Mouse (Mus musculus) heart, postnatal 25 days (tissue): Measurements from ENCODE around the gene Fgf15. TPM values are rescaled to one million over a fixed set of nuclear protein-coding genes. Genes with fewer than 3 reads are reported as not detected.

Experiments used
- DNase-seq: peaks from one replicate; pipeline ENCODE4 v3.0.0; 2022; ENCODE audit warnings: low spot score
- intact Hi-C: fragments of 180-260 bp; cut with DNase I; formaldehyde crosslinking; loops from one replicate; pipeline ENCODE4 v1.15.1; 2025
- total RNA-seq, 2 experiments: library from RNA; stranded (reverse); gene quantifications; 2 replicates each; pipeline ENCODE4 v1.2.3; 2021

Gene Fgf15
- total RNA-seq, 2 experiments from 2014 or later = not detected

DNA sequence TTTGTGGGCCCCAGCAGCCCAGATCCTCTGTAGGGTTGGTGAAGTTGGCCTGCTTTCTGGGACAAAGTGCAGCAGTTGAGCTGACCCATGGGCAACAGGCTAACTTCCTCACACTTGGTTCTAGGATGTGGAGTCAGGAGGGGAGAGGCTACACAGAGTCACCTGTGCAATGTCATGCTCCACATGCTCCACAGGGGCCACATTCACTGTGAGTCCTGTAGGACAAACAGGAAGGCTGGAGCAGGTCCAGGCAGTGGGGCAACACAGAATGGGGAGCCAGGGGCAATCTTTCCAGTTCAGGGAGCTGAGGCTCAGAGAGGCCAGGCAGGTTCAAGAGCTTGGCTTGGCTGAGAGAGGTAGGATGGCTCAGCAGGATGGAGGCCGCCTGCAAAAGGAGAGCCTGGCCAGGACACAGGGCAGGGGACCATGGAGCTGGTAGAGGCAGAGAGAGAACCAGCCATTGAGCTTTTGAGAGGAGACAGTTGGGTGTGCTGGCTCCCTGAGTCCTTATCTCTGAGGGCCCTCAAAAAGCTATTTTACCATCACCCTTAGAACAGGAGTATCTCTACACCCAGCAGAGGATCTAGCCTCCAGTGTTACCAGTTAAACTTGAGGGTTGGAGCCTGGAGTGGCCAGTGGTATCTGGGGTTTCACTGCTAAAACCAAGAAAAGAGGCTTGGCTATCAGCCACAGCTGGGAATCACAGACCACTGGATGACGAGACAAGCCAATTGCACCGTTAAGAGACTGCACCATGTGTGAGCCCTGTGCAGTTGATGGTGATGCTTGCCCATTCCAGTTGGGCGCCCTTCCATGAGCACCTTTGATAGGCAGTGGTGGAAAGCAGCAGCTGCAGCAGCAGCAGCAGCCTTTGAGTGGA lies 31.9 kb downstream of the Fgf15 start:
- DNase-seq = no peak
- intact Hi-C loops = no loop called here

DNA sequence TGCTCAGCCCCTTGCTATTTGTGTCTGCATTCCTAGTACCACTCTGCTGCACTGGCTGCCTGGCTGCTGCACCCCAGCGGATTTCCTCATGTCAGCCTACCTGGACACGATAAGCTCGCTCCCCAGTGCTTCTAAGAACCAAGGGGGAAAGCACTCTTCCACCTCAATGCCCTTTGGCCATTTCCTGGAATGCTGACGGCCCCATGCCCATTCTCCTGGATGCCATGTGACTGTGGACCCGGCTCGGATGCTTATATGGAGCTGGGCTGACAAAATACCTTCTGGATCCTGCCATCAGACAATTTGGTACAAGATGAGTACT lies 32.5 kb downstream of the Fgf15 start:
- intact Hi-C loops = no loop called here
- DNase-seq = no peak

DNA sequence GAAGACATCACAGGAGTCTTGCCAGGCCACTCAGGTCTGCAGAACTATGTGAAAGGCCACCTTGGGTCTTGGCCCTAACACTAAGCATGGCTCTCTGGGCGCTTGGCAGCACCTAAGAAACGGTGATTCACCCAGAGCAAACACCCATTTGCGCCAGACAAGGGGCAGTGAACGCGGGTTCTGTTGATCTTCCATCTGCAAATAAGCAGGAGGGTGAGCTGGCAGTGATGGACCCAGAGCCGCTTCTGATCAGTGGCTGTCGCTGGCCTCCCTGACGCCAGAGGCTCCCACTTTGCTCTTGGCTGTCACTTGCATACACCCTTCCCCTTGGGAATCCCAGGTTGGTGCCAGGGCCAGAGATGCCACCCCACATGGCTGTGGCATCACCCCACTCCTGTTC lies 33.2 kb downstream of the Fgf15 start:
- intact Hi-C loops = no loop called here
- no peak for DNase-seq

DNA sequence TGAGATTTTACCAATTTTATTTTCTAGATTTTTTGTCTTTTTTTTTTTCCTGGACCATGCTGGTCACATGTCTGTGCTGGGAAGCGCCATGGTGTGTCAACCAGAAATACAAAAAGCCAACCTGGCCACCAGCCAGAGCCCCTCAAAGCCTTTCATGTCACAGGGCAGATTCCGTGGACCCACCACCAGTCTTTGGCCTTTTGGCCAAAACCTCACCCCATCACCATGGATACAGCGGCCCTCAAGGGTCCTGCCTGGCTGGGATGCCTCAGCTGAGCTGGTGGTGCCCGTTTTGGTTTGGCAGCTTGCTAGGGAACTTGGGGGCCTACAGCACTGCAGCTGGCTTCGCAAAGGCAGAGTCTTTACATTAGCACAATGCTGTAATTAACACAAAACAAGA lies 33.6 kb downstream of the Fgf15 start:
- DNase-seq = no peak
- intact Hi-C loops = no loop called here

DNA sequence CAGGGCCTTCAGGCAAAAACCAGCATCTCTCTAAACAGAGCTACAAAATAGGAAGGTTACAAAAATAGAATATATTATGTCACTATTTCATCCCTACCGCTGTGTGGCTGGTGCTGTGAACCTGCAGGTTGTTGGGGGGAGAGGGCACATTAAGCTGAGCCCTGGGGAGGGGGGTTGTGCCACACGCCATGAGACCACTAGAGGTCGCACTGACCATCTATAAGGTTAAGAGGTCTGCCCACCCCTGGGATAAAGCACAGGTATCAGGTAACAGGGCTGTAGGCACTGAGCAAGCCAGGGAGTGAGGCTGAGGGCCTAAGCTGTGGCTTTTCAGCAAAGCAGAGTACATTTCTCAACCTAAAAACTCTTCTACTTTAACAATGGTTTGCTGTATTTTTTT lies 35.4 kb downstream of the Fgf15 start:
- intact Hi-C loops = no loop called here

DNA sequence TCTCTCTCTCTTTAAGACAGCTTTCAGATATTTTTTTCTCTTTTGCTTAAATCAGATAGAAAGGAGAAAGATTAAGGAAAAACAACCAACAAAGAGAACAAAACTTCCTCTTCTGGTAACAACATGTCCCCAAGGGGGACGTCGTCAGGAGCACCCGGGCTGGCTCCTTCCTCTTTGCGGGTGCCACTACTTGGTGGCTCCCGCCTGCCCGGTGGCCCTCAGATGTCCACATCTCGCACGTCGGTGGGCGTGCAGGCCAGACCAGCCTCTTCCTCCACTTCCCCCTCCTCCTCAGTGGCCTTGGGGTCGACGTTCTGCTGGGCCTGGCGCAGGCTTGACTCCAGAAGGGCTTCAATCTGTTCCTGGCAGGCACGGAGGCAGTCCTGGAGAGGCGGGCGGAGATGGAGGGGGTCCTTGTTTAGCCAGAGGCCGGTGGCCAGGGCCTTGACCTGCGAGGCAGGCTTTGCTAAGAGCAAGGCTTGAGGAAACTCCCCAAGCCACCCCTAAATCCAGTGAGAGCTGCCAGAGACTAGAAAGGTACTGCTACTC lies 36.1 kb downstream of the Fgf15 start:
- intact Hi-C loops = no loop called here
- no peak for DNase-seq

More for the DNA sequence above, 35.4 kb downstream of the Fgf15 start:
- no peak for DNase-seq

DNA sequence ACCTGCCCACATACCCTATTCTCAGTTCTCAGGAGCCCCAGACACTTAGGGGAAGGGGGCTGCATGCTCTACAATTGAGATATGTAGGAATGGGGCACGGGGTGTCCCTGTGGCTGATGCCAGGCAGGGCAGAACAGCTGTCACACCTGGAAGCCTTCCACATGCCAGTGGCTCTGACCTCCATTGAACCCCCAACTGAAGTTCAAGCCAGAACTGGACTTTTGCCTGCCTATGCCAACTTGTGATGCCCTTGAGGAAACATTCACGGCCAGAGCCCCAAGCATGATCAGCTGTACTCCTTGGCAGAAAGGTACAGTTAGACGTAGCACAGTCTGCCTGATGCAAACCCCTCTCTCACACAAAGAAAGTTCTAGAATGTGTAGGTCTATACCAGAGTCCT lies 37.0 kb downstream of the Fgf15 start:
- intact Hi-C loops = no loop called here
- no peak for DNase-seq

DNA sequence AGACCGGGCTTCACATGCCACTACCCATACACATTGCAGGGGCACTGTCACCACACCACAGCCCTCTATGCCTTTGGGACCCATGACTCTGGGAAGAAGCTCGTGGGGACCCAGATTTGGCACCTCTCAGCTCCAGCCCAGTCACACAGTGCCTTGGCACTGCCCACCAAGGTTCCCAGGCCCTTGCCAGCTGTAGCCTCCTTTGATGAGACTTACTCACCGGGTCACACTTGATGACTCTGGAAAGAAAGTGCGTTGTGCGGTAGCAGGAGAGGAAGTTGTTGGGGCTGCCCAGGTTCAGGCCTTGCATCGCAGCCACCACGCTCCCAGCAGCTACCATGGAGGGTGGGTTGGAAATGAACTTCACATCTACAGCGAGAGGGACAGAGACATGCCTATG lies 37.5 kb downstream of the Fgf15 start:
- intact Hi-C loops = no loop called here
- DNase-seq = no peak

DNA sequence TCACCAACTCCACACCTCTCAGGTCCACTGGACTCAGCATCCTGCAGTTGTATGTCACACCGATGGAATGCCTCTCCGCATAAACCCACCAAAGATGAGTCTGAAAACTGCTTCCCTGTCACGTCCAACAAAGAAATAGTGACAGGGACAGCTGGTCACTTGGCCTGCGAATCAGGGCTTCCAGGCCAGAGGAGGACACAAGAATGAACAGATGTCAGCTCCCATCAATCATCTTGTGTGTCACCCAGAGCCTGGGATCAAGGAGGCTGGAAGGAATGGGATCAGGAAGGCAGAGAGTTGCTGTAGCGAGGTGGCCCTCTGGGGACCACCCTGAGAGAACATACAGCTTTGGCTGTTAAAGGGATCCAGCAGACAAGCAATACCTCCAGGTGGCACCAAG lies 38.6 kb downstream of the Fgf15 start:
- intact Hi-C loops = no loop called here
- no peak for DNase-seq

DNA sequence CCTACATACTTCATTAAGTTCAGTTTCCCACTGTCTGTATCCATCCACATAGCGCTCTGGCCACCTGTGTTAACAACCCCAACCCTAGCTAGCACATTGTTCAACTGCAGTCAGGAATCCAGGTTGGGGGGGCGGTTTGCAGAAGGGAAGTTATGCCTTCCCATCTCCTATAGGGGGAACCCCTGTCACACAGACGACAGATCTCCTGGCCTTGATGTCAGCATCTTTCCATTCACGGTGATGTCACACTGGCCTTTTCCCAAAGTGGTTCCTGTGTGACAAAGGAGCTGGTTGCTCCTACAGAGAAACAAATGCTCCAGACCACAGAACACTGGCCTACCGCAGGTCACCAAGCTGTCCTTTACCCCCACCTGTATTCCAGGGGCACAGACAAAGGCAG lies 39.2 kb downstream of the Fgf15 start:
- intact Hi-C loops = no loop called here
- no peak for DNase-seq

DNA sequence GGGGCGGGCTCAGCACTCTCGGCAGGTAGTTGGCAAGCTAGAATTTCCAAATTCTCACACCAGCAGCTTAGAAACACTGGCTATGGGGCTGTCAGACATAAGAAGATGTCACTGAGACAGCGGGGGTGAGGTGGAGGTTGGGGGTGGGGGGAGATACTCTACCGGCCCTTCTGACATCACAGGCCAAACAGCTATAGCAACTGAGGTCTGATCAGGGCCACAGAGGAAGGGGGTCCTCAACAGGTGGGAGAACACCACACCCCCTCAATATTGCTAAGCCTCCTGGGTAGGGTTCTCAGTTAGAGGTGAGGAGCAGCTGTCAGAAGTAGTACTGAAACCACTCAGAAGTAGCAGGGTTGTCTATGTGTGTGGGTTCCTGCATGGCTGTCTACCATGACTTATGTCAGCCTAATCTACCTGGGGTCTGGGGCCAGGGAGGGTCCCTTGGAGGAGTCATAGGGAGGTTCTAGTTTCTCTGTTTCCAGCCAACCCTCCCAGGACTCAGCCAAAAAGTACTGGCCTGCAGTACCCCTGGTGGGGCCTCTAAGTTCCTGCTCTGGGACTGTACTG lies 40.1 kb downstream of the Fgf15 start:
- no peak for DNase-seq
- intact Hi-C loops = no loop called here

DNA sequence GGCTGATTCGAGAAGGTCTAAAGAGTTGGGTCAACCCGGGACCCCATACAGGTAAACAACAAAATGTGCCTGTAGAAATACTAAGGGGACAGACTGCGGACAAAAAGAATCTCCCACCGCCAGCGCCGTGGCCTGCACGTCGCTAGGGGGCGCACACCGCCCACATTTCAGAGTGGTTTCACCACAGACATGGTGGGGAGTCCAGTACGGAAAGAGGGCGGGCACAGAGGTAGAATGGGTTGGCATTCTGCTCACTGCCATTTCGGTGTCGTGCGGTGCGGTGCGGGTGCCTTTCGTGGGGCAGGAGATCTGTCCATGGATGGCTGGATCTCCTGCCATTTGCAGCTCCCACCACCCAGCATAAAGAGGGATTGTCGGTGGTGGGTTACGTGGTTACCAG lies 41.2 kb downstream of the Fgf15 start:
- intact Hi-C loops = loop anchor here (1.0 kb wide), 1 partner anchor 306 kb away; no protein-coding TSS in a partner anchor
- DNase-seq = peak; percentile 77

DNA sequence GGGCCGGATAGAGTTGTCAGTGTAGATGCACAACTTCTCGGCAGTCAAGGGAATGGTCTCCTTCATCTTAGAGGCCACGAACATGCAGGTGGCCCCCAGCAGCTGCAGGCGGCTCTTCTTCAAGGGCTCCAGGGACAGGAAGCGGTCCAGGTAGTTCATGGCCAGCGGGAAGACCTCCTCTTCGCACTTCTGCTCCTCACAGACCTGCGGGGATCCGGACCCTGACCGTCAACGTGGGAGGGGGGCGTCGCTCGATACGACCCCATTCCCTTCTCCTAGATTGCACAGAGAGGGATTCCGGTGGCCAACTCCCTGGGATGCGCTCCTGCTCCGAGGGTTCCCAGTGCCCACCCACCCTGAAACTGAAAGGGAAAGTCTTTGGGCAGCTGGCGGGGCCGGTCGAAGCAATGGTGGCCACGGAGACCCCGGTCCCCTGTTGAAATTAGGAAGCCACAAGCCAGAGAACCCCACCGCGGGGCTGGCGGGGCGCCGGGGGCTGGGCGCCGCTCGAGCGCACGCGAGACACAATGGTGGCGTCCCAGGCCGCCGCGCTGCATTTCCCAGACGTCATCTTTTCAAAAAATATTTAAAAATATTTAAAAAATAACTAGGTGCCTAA lies 41.7 kb downstream of the Fgf15 start:
- DNase-seq = no peak
- intact Hi-C loops = loop anchor here (1.0 to 2.0 kb wide), 2 partner anchors 173 to 305 kb away; no protein-coding TSS in a partner anchor

DNA sequence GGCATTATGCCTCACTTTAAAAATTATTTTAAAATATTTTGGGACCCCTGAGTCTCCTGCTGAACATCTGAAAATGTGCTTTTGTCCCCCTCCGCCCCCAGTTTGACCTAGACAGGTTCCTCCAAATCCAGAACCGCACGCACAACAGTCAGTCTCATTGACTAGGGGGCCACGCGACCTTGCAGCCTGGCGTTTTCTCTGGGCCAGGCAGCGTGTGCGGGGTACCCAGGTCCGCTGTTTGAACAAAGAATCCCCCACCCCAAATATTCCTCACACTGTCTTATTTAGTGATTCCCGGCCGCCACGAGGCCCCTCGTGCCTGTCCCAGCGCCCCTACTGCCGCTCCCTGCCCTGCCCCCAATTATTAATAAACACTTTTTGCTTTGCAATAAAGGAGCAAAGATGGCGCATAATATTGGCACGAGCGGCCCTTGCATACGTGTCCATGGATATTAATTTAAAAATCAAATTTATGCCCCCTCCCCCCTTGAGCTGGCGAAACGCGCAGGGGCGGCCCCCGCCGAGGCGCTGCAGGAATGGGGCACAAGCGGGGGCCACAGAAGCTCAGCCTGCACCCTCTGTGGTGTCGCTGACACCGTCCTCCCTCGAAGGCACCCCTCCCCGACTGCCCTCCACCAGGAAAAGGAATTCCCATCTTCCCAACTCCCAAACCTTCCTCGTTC lies 42.5 kb downstream of the Fgf15 start:
- intact Hi-C loops = loop anchor here (2.0 kb wide), 1 partner anchor 172 kb away; no protein-coding TSS in a partner anchor
- no peak for DNase-seq

DNA sequence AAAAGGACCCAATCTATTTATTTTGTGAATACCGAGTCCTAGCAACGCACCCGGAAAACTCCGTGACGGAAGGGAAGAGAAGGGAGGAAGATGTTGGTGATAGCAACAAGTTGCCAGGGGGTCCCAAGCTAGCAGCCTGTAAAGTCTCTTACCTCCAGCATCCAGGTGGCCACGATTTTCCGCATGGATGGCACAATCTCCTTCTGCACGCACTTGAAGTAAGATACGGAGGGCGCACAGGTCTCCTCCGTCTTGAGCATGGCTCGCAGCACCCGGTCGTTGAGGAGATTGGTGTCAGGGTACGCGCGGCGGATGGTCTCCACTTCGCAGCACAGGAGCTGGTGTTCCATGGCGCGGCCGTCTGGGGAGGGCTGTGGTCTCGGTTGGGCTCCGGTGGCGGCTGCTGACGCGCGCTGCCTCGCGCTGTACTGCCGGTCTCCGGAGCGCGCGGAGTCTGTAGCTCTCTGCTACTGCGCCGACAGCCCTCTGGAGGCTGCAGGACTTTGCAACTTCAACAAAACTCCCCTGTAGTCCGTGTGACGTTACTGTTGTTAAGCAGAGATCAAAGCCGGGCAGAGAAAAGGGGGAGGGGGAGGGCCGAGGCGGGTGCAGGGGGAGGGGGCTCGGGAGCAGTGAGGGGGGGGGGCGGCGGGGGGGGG lies 43.1 kb downstream of the Fgf15 start, which contains the start of gene Ccnd1:
Ccnd1 (minus strand) TSS at position 582 of the 659 bp plus-strand sequence.
- intact Hi-C loops = loop anchor here (2.0 to 5.0 kb wide), 2 partner anchors 58 to 171 kb away; no protein-coding TSS in a partner anchor
- DNase-seq = peak; percentile 51

DNA sequence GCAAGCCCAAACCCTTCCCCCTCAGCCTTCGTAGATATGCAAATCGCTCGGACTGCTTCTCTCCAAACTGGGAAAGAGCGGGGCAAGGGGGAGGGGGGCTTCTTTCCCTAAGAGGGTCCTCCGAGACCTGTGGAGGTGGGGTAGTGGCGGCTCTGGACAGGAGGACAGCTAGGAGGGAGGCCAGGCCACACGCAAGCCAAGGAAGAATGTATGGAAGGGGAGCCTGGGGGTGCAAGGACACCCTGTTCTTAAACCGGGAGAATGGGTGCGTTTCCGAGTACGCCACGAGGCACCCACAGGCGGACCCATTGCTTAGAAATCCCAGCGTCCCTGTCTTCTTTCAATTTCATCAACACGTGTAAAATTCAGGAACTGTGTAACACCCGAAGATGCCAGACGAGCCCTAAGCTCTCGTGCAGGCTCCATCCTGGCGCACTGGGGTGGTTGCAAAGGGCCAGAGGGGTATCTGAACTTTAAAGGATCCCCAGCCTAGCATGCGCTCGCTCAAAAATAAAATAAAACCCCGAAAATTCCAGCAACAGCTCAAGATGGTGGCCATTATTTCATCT lies 43.8 kb downstream of the Fgf15 start:
- no peak for DNase-seq
- intact Hi-C loops = loop anchor here (5.0 kb wide), 1 partner anchor 57 kb away; no protein-coding TSS in a partner anchor

DNA sequence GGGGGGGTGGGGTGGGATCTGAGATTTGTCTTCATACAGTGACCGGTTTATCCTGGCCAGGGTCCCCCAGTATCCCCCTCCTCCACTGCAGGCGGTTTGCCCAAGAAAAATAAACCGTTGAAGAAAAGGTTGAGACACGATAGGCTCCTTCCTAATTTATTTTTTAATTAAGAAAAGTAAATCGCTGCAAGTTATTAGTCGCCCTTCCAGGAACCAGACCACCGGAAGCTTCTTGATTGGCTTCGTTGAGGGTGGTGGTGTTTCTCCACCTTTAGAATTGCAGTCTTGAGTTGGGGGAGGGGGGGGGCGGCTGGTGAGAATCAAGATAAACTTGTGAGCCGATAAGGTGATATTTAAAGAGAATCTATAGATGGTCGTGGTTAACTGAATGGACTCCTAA lies 44.3 kb downstream of the Fgf15 start:
- no peak for DNase-seq

DNA sequence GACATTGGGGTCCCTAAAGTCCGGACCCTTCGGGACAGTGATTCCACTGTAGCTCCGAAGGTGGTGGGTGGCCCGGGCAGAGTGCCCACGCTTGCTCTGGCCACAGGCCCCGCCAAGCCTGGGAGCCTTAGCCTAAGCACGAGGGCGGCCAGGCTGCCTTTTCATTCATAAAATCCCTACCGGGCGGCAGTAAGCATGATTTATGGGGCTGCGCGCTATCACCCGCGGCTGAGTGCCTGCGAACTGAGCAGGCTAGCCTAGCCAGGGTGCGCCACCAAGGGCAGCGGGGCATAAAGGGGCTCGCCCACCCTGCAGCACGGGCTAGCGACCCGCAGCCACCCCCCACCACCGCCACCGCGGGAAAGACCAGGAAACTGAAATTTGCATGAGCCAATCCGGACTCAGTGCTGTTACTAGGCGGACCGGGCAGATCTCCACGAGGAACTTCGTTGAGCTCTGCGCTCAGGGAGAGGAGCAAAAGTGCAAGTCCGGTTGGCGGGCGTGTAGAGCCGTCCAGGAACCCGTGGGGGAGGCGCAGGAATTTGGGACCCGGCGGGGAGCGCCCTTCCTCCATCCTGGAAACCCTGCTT lies 45.0 kb downstream of the Fgf15 start:
- intact Hi-C loops = loop anchor here (5.0 kb wide), 1 partner anchor 56 kb away; no protein-coding TSS in a partner anchor
- peak; percentile 85 for DNase-seq

More for the DNA sequence above, 44.3 kb downstream of the Fgf15 start:
- intact Hi-C loops = loop anchor here (5.0 kb wide), 1 partner anchor 57 kb away; no protein-coding TSS in a partner anchor
